Mouse (Mus musculus) ES-Bruce4 (cell line): ENCODE results near the gene Cux2.

Experiments
- CTCF ChIP-seq: IDR thresholded peaks from one replicate; pipeline ENCODE4 v1.8.1; 2011; ENCODE audit warnings: low read depth, low read length
- EP300 ChIP-seq: IDR thresholded peaks from 2 replicates; pipeline ENCODE4 v1.6.1; 2011; ENCODE audit warnings: low read depth, low read length; ENCODE audit not compliant: insufficient read depth
- POLR2A ChIP-seq: IDR thresholded peaks from one replicate; pipeline ENCODE4 v1.8.1; 2011; ENCODE audit warnings: low read length; ENCODE audit not compliant: insufficient read depth

GRCm38 (mm10) chr5:121825606-121826005, 224.3 kb downstream of the Cux2 start:
- TF ChIP-seq CTCF, result no peak
- no peak for TF ChIP-seq POLR2A
- no peak for TF ChIP-seq EP300
